In the genomic region with DNA sequence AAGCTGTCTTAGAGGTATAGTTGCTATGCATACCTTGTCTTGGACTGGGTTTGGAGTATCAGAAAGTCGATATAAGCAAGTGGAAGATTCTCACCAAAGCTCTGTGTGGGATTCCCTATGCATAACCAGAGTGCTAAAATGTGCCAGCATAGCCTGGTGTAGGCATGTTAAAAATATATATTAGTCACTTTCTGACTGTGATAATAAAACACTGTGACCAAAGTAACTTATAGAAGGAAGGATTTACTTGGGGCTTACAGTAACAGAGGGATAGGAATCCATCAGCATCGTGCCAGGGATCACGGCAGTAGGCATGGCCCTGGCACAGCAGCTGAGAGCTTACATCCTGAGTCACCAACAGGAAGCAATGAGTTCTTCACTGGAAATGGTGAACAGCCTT, we compare ENCODE assay signal across 20 mouse cellular contexts.
DNase-seq lines count a peak whose midpoint lies in the region; TF ChIP-seq lines count a peak whose summit lies in the region.
"Had no signal": no experiment of that assay in that cellular context is flagged by ENCODE, and none has a peak within 500 bp of the region (broad histone marks: within the 10 kb centered on the region; RNA-seq: fewer than 3 reads in every experiment).

No protein-coding gene starts in this region.

- TF ChIP-seq POLR2A in cortical plate, adult 2 months (IDR thresholded peaks at IDR 0.05; ENCODE audit: extremely low read depth, insufficient read depth, low read length): no peak

- peak; percentile 11 for DNase-seq in left cerebral cortex, adult 11 months (ENCODE audit: low spot score)
- DNase-seq in left cerebral cortex, adult 18-20 months (ENCODE audit: low spot score in 2 of 2): no peak
- peak; percentile 2 for DNase-seq in 3T3-L1 (ENCODE audit: low read depth, low spot score)
- DNase-seq in heart, postnatal 14 days: no peak
- no peak for DNase-seq in spleen, postnatal 14 days (ENCODE audit: low spot score in 2 of 2)
- DNase-seq: adrenal gland, postnatal 10 days; cerebellum, adult 18-20 months; cerebellum, adult 9-10 months; cerebellum, postnatal 14 days; forebrain, postnatal 0 days; gastrocnemius, postnatal 10 days; gastrocnemius, postnatal 36 days; heart, adult 2 months had no signal

- 0 out of 2 replicates have a peak overlapping the region, but pooled peaks have one; percentile 37 for H3K27ac ChIP-seq in cortical plate, adult 2 months (ENCODE audit: insufficient read depth, low read length)
- H3K27ac ChIP-seq: embryonic facial prominence, embryonic 12.5 days; embryonic facial prominence, embryonic 15.5 days; heart, adult 2 months; heart, embryonic 10.5 days; heart, embryonic 13.5 days; hindbrain, embryonic 12.5 days; hindbrain, embryonic 15.5 days had no signal

- TF ChIP-seq CTCF in cortical plate, adult 2 months (IDR thresholded peaks at IDR 0.05; ENCODE audit: extremely low read depth, insufficient read depth, low read length): no peak

- no peak overlapping the region for H3K4me3 ChIP-seq in cortical plate, adult 2 months (ENCODE audit: insufficient read depth, low read length)
- H3K4me3 ChIP-seq: embryonic facial prominence, embryonic 12.5 days; embryonic facial prominence, embryonic 15.5 days; heart, adult 2 months; heart, embryonic 10.5 days; heart, embryonic 13.5 days; hindbrain, embryonic 12.5 days; hindbrain, embryonic 15.5 days had no signal

- peaks cover 7% of the 10 kb centered on the region for H3K4me1 ChIP-seq in cortical plate, adult 2 months (ENCODE audit: control insufficient read depth, insufficient read depth, low read length)
- H3K4me1 ChIP-seq: embryonic facial prominence, embryonic 12.5 days; embryonic facial prominence, embryonic 15.5 days; heart, embryonic 10.5 days; hindbrain, embryonic 12.5 days; hindbrain, embryonic 15.5 days had no signal

- intact Hi-C loops in heart, postnatal 14 days (cut with DNase I): no loop called here

Comparison
In these comparisons a context has a peak if more than half of its experiments do, and no peak if none do; other contexts are left out.
1. DNase-seq: peak in left cerebral cortex, adult 11 months (single experiment) and 3T3-L1 (single experiment); none in left cerebral cortex, adult 18-20 months (0 of 2), heart, postnatal 14 days (0 of 2) and spleen, postnatal 14 days (0 of 2).